8 mouse cellular contexts compared by ENCODE assay signal in genomic region chr5:9160831-9161455, GRCm38 (mm10). TPM values are rescaled to one million over a fixed set of nuclear protein-coding genes. Genes with fewer than 3 reads are reported as not detected.
DNase-seq lines count a peak whose midpoint lies in the region; ATAC-seq and TF ChIP-seq lines count a peak whose summit lies in the region.

No protein-coding gene starts in this region.

- no peak for TF ChIP-seq POLR2A in cerebellum, adult 2 months (IDR thresholded peaks at IDR 0.05; ENCODE audit: borderline replicate concordance, insufficient read depth, low read length)
- no peak for TF ChIP-seq POLR2A in CH12.LX (IDR thresholded peaks at IDR 0.05; ENCODE audit: low read depth, low read length)

- H3K27me3 ChIP-seq in cerebellum, adult 2 months (ENCODE audit: control insufficient read depth, insufficient read depth, low read length) = no peaks in the 10 kb centered on the region
- no peaks in the 10 kb centered on the region for H3K27me3 ChIP-seq in CH12.LX (replicated peaks)
- no peaks in the 10 kb centered on the region for H3K27me3 ChIP-seq in liver, postnatal 0 days (ENCODE audit: insufficient read depth, low read length)
- no peaks in the 10 kb centered on the region for H3K27me3 ChIP-seq in neural tube, embryonic 13.5 days

- peaks cover 36% of the 10 kb centered on the region for H3K79me2 ChIP-seq in CH12.LX (replicated peaks; ENCODE audit: control insufficient read depth, extremely low read depth, insufficient read depth, poor library complexity, severe bottlenecking)

- H3K36me3 ChIP-seq in CH12.LX (replicated peaks in 1 of 2; ENCODE audit: control insufficient read depth in 1 of 2, insufficient read depth in 1 of 2, low read length in 1 of 2) = peaks cover 3 to 21% of the 10 kb centered on the region in 2 experiments
- H3K36me3 ChIP-seq in liver, postnatal 0 days (replicated peaks; ENCODE audit: insufficient read depth, low read length) = no peaks in the 10 kb centered on the region
- no peaks in the 10 kb centered on the region for H3K36me3 ChIP-seq in neural tube, embryonic 13.5 days

- no peak for DNase-seq in cerebellum, adult 2 months
- DNase-seq in cerebellum, adult 11-12 months = no peak
- peak; percentile 26 for DNase-seq in CH12.LX (ENCODE audit: extremely low read depth)
- peak; percentile 17 for DNase-seq in heart, adult 8-10 months (ENCODE audit: low spot score)
- DNase-seq in kidney, adult 8-10 months = peak; percentile 22 to 31
- DNase-seq in liver, postnatal 0 days = no peak

- no peaks in the 10 kb centered on the region; the same call in 1 of the 2 replicates for H3K4me1 ChIP-seq in cerebellum, adult 2 months (ENCODE audit: control insufficient read depth, insufficient read depth, low read length)
- peaks cover 0 to 36% of the 10 kb centered on the region in 2 experiments; a peak in 3 of 4 replicates for H3K4me1 ChIP-seq in CH12.LX (ENCODE audit: control insufficient read depth in 1 of 2, insufficient read depth in 2 of 2)
- peaks cover 17% of the 10 kb centered on the region for H3K4me1 ChIP-seq in liver, postnatal 0 days (ENCODE audit: insufficient read depth)
- H3K4me1 ChIP-seq in neural tube, embryonic 13.5 days (replicated peaks) = peaks cover 33% of the 10 kb centered on the region

- no peak for TF ChIP-seq EP300 in CH12.LX (IDR thresholded peaks at IDR 0.05; ENCODE audit: low read length)
- no peak for TF ChIP-seq EP300 in liver, postnatal 0 days (IDR thresholded peaks at IDR 0.05; ENCODE audit: low read depth)

- in situ Hi-C loops in CH12.LX (cut with MboI; ENCODE audit: low pct_ligation_motif_present, low pct_unique_long_range_greater_than_20kb, low sequenced_read_pairs) = loop anchor here (10.0 kb wide), 1 partner anchor 264 kb away; no protein-coding TSS in a partner anchor

- H3K4me2 ChIP-seq in CH12.LX (ENCODE audit: insufficient read depth, low read depth, poor library complexity, severe bottlenecking) = peak overlapping the region; percentile 73
- peak overlapping the region; percentile 87 for H3K4me2 ChIP-seq in liver, postnatal 0 days (ENCODE audit: low read depth, low read length)
- H3K4me2 ChIP-seq in neural tube, embryonic 13.5 days = peak overlapping the region; percentile 70

- ATAC-seq in common myeloid progenitor, adult 5-6 weeks (replicated peaks; ENCODE audit: low read depth, poor library complexity, severe bottlenecking) = peak; percentile 12
- ATAC-seq in liver, postnatal 0 days = peak; percentile 22
- peak; percentile 77 for ATAC-seq in neural tube, embryonic 13.5 days (ENCODE audit: low read depth)

- peak overlapping the region; percentile 95 for H3K9ac ChIP-seq in CH12.LX (ENCODE audit: insufficient read depth, low read depth)
- H3K9ac ChIP-seq in liver, postnatal 0 days (replicated peaks) = peak overlapping the region; percentile 96
- H3K9ac ChIP-seq in neural tube, embryonic 13.5 days = peak overlapping the region; percentile 94

- peak overlapping the region; percentile 78 for H3K4me3 ChIP-seq in cerebellum, adult 2 months (replicated peaks; ENCODE audit: insufficient read depth, low read depth, low read length)
- H3K4me3 ChIP-seq in CH12.LX (replicated peaks in 1 of 3; ENCODE audit: low read depth in 2 of 3, low read length in 2 of 3, poor library complexity in 1 of 3) = peak overlapping the region; percentile 69 to 82 (median 71)
- peak overlapping the region; percentile 87 for H3K4me3 ChIP-seq in liver, postnatal 0 days (ENCODE audit: low read depth, low read length)
- H3K4me3 ChIP-seq in neural tube, embryonic 13.5 days = peak overlapping the region; percentile 81

- peak overlapping the region; percentile 54 for H3K27ac ChIP-seq in cerebellum, adult 2 months (ENCODE audit: insufficient read depth, low read length)
- peak overlapping the region; percentile 14; the same call in 1 of the 2 replicates for H3K27ac ChIP-seq in CH12.LX (ENCODE audit: insufficient read depth, low read depth)
- H3K27ac ChIP-seq in liver, postnatal 0 days (ENCODE audit: low read depth) = peak overlapping the region; percentile 98
- peak overlapping the region; percentile 99 for H3K27ac ChIP-seq in neural tube, embryonic 13.5 days (replicated peaks)

- dilution Hi-C loops in CH12.LX (cut with MboI; ENCODE audit: extremely low pct_ligation_motif_present, extremely low pct_unique_long_range_greater_than_20kb, low sequenced_read_pairs) = no loop called here

- no peaks in the 10 kb centered on the region for H3K9me3 ChIP-seq in CH12.LX (replicated peaks; ENCODE audit: low read length)
- H3K9me3 ChIP-seq in liver, postnatal 0 days (ENCODE audit: low read length) = no peaks in the 10 kb centered on the region
- no peaks in the 10 kb centered on the region for H3K9me3 ChIP-seq in neural tube, embryonic 13.5 days

- TF ChIP-seq CTCF in cerebellum, adult 2 months (IDR thresholded peaks at IDR 0.05; ENCODE audit: borderline replicate concordance, insufficient read depth, low read depth, low read length) = no peak
- TF ChIP-seq CTCF in CH12.LX (conservative IDR thresholded peaks at IDR 0.05 in 1 of 2, IDR thresholded peaks at IDR 0.05 in 1 of 2; ENCODE audit: low read depth in 2 of 2, low read length in 2 of 2) = no peak
- TF ChIP-seq CTCF in liver, postnatal 0 days (IDR thresholded peaks at IDR 0.05; ENCODE audit: low read depth) = no peak

- under 1% methylated on average over 55 of the region's 55 CpGs for WGBS in cerebellum, adult 2 months
- under 1% methylated on average over 47 of the region's 55 CpGs for WGBS in liver, postnatal 0 days (ENCODE audit: insufficient replicate concordance)
- WGBS in neural tube, embryonic 13.5 days = under 1% methylated on average over 55 of the region's 55 CpGs

- no peak for TF ChIP-seq RAD21 in CH12.LX (IDR thresholded peaks at IDR 0.05; ENCODE audit: low read depth, low read length)

TF ChIP-seq in CH12.LX, 34 proteins besides CTCF, POLR2A, EP300 and RAD21:
- peak; percentile 88 for TF ChIP-seq ZNF384 (IDR thresholded peaks at IDR 0.05; ENCODE audit: low read depth, low read length)
- no peak for TF ChIP-seq TCF12 (IDR thresholded peaks at IDR 0.05; ENCODE audit: low read depth, low read length)
- TF ChIP-seq GABPA (IDR thresholded peaks at IDR 0.05; ENCODE audit: insufficient replicate concordance, low read depth, low read length) = no peak
- no peak for TF ChIP-seq NELFE (IDR thresholded peaks at IDR 0.05; ENCODE audit: low read depth, low read length)
- TF ChIP-seq POLR2AphosphoS2 (IDR thresholded peaks at IDR 0.05; ENCODE audit: low read depth, low read length) = no peak

RNA-seq across cellular contexts. Expression of gene Dmtf1, which starts 0.6 kb away (rescaled TPM):
- polyA plus RNA-seq in cerebellum, adult 2 months (2012; rRNA removed) = 67.5 and 75.3 TPM in 2 replicates
- total RNA-seq in CH12.LX (2012; rRNA removed) = 18.1 and 18.8 TPM in 2 replicates
- 36.8 and 41.2 TPM in 2 replicates for total RNA-seq in CH12.LX (2014; rRNA removed)
- 30.6 and 32.1 TPM in 2 replicates for polyA plus RNA-seq in CH12.LX (2012; ENCODE audit: insufficient read length, low read depth)
- total RNA-seq in common myeloid progenitor, adult 5-6 weeks (2017) = 50.0 and 54.4 TPM in 2 replicates
- total RNA-seq in heart, adult 8-10 months (2022) = 10 to 100 TPM; 10.7 to 13.0 (median 11.3) TPM
- polyA plus RNA-seq in liver, postnatal 0 days (2015; fragmentation: Nextera tagmentation; extraction: Ambion mirVana) = 6.3 and 7.6 TPM in 2 replicates
- 60.7 and 69.5 TPM in 2 replicates for polyA plus RNA-seq in neural tube, embryonic 13.5 days (2015; fragmentation: Nextera tagmentation; extraction: Ambion mirVana)

Comparison
In these comparisons a context has a peak if more than half of its experiments do, and no peak if none do; other contexts are left out.
1. DNase-seq: peak in CH12.LX (single experiment), heart, adult 8-10 months (single experiment) and kidney, adult 8-10 months (2 of 2); none in cerebellum, adult 2 months (0 of 2), cerebellum, adult 11-12 months (single experiment) and liver, postnatal 0 days (single experiment).
2. H3K27ac ChIP-seq: peak in every context shown above with its lines; median percentile 99 in neural tube, embryonic 13.5 days; 98 in liver, postnatal 0 days; 54 in cerebellum, adult 2 months; 14 in CH12.LX.
3. ATAC-seq: peak in every context shown above with its lines; median percentile 77 in neural tube, embryonic 13.5 days; 22 in liver, postnatal 0 days; 12 in common myeloid progenitor, adult 5-6 weeks.
4. Peak in every context shown above with its lines, with median percentiles within 50 percentile points of each other: H3K4me3 ChIP-seq, H3K4me2 ChIP-seq and H3K9ac ChIP-seq.